Mouse (Mus musculus): Measurements from ENCODE around the gene Zfp324.
"Not testable (repeated sequence)": the region's sequence is repeated elsewhere in the genome, so short reads cannot be mapped to it uniquely, and the experiment has no call there.

The Zfp324 gene

GRCm38 (mm10) chr7:12965678-12966091, at the start of gene Zfp324:
Gene Zfp324, plus strand, starts transcription at chr7:12965838.
- DNase-seq (ENCODE audit: low read depth, low spot score) = peak; percentile 87
- H3K27me3 ChIP-seq (ENCODE audit: control insufficient read depth, insufficient read depth, low read length, poor library complexity, severe bottlenecking) = no peaks in the 10 kb centered on the region

GRCm38 (mm10) chr7:12920495-12920894, 45.1 kb upstream of the Zfp324 start:
- not testable (repeated sequence) for DNase-seq (ENCODE audit: low read depth, low spot score); H3K27me3 ChIP-seq (ENCODE audit: control insufficient read depth, insufficient read depth, low read length, poor library complexity, severe bottlenecking)
- peaks cover 11% of the 10 kb centered on the region for H3K36me3 ChIP-seq (ENCODE audit: control insufficient read depth, insufficient read depth, low read length, poor library complexity, severe bottlenecking)

More at GRCm38 (mm10) chr7:12965678-12966091, at the start of gene Zfp324:
- H3K36me3 ChIP-seq (ENCODE audit: control insufficient read depth, insufficient read depth, low read length, poor library complexity, severe bottlenecking) = peaks cover 2% of the 10 kb centered on the region; the same call in 1 of the 2 replicates

- no peaks in the 10 kb centered on the region for H3K27me3 ChIP-seq (ENCODE audit: control insufficient read depth, insufficient read depth, low read length, poor library complexity, severe bottlenecking)
- H3K36me3 ChIP-seq (ENCODE audit: control insufficient read depth, insufficient read depth, low read length, poor library complexity, severe bottlenecking) = peaks cover 19% of the 10 kb centered on the region
- DNase-seq (ENCODE audit: low read depth, low spot score) = no peak
These were observed 44.3 kb upstream of the Zfp324 start for GRCm38 (mm10) chr7:12921318-12921704.

- no peaks in the 10 kb centered on the region for H3K27me3 ChIP-seq (ENCODE audit: control insufficient read depth, insufficient read depth, low read length, poor library complexity, severe bottlenecking)
- peaks cover 22% of the 10 kb centered on the region for H3K36me3 ChIP-seq (ENCODE audit: control insufficient read depth, insufficient read depth, low read length, poor library complexity, severe bottlenecking)
- peak; percentile 100 for DNase-seq (ENCODE audit: low read depth, low spot score)
These were observed 43.8 kb upstream of the Zfp324 start, which contains the start of gene Rps5 for GRCm38 (mm10) chr7:12921705-12922465. Gene Rps5, plus strand, starts transcription at chr7:12922290.

GRCm38 (mm10) chr7:12922729-12923128, 42.9 kb upstream of the Zfp324 start:
- no peak for DNase-seq (ENCODE audit: low read depth, low spot score)
- H3K27me3 ChIP-seq (ENCODE audit: control insufficient read depth, insufficient read depth, low read length, poor library complexity, severe bottlenecking) = no peaks in the 10 kb centered on the region
- H3K36me3 ChIP-seq (ENCODE audit: control insufficient read depth, insufficient read depth, low read length, poor library complexity, severe bottlenecking) = peaks cover 25% of the 10 kb centered on the region

- DNase-seq (ENCODE audit: low read depth, low spot score) = no peak
- Histone ChIP-seq H3K27me3 (ENCODE audit: control insufficient read depth, insufficient read depth, low read length, poor library complexity, severe bottlenecking) (no peaks in the 10 kb centered on the region), H3K36me3 (ENCODE audit: control insufficient read depth, insufficient read depth, low read length, poor library complexity, severe bottlenecking) (peaks cover 25% of the 10 kb centered on the region)
These were observed 39.3 kb upstream of the Zfp324 start for GRCm38 (mm10) chr7:12926316-12926715.

GRCm38 (mm10) chr7:12927191-12927680, 38.4 kb upstream of the Zfp324 start, which contains the start of gene Rnf225:
Gene Rnf225, plus strand, starts transcription at chr7:12927416.
- Histone ChIP-seq H3K36me3 (ENCODE audit: control insufficient read depth, insufficient read depth, low read length, poor library complexity, severe bottlenecking) (peaks cover 25% of the 10 kb centered on the region), H3K27me3 (ENCODE audit: control insufficient read depth, insufficient read depth, low read length, poor library complexity, severe bottlenecking) (no peaks in the 10 kb centered on the region)
- DNase-seq (ENCODE audit: low read depth, low spot score) = no peak

- no peak for DNase-seq (ENCODE audit: low read depth, low spot score)
- no peaks in the 10 kb centered on the region for H3K27me3 ChIP-seq (ENCODE audit: control insufficient read depth, insufficient read depth, low read length, poor library complexity, severe bottlenecking)
- H3K36me3 ChIP-seq (ENCODE audit: control insufficient read depth, insufficient read depth, low read length, poor library complexity, severe bottlenecking) = peaks cover 25% of the 10 kb centered on the region
These were observed 37.7 kb upstream of the Zfp324 start for GRCm38 (mm10) chr7:12927693-12928589.

GRCm38 (mm10) chr7:12933615-12934140, 32.0 kb upstream of the Zfp324 start:
- H3K27me3 ChIP-seq (ENCODE audit: control insufficient read depth, insufficient read depth, low read length, poor library complexity, severe bottlenecking) = no peaks in the 10 kb centered on the region; the same call in 1 of the 2 replicates
- no peaks in the 10 kb centered on the region for H3K36me3 ChIP-seq (ENCODE audit: control insufficient read depth, insufficient read depth, low read length, poor library complexity, severe bottlenecking)
- DNase-seq (ENCODE audit: low read depth, low spot score) = no peak

GRCm38 (mm10) chr7:12934808-12935207, 30.8 kb upstream of the Zfp324 start:
- no peak for DNase-seq (ENCODE audit: low read depth, low spot score)
- Histone ChIP-seq H3K27me3 (ENCODE audit: control insufficient read depth, insufficient read depth, low read length, poor library complexity, severe bottlenecking) (no peaks in the 10 kb centered on the region; the same call in 1 of the 2 replicates), H3K36me3 (ENCODE audit: control insufficient read depth, insufficient read depth, low read length, poor library complexity, severe bottlenecking) (no peaks in the 10 kb centered on the region)

GRCm38 (mm10) chr7:12937254-12937803, 28.3 kb upstream of the Zfp324 start:
- peak; percentile 43 for DNase-seq (ENCODE audit: low read depth, low spot score)
- not testable (repeated sequence) for H3K36me3 ChIP-seq (ENCODE audit: control insufficient read depth, insufficient read depth, low read length, poor library complexity, severe bottlenecking)

GRCm38 (mm10) chr7:12940599-12940998, 25.0 kb upstream of the Zfp324 start:
- no peaks in the 10 kb centered on the region for H3K27me3 ChIP-seq (ENCODE audit: control insufficient read depth, insufficient read depth, low read length, poor library complexity, severe bottlenecking)
- no peaks in the 10 kb centered on the region for H3K36me3 ChIP-seq (ENCODE audit: control insufficient read depth, insufficient read depth, low read length, poor library complexity, severe bottlenecking)

More at GRCm38 (mm10) chr7:12937254-12937803, 28.3 kb upstream of the Zfp324 start:
- not testable (repeated sequence) for H3K27me3 ChIP-seq (ENCODE audit: control insufficient read depth, insufficient read depth, low read length, poor library complexity, severe bottlenecking)

GRCm38 (mm10) chr7:12943488-12943887, 22.1 kb upstream of the Zfp324 start:
- peak; percentile 70 for DNase-seq (ENCODE audit: low read depth, low spot score)
- Histone ChIP-seq H3K36me3 (ENCODE audit: control insufficient read depth, insufficient read depth, low read length, poor library complexity, severe bottlenecking) (no peaks in the 10 kb centered on the region), H3K27me3 (ENCODE audit: control insufficient read depth, insufficient read depth, low read length, poor library complexity, severe bottlenecking) (no peaks in the 10 kb centered on the region)

More at GRCm38 (mm10) chr7:12940599-12940998, 25.0 kb upstream of the Zfp324 start:
- DNase-seq (ENCODE audit: low read depth, low spot score) = no peak

All from splenic B cell, adult 2 months (primary cell).